Mouse (Mus musculus): ENCODE data around the gene Arsa. TPM values are rescaled to one million over a fixed set of nuclear protein-coding genes. Genes with fewer than 3 reads are reported as not detected.

Arsa gene
- total RNA-seq, 2 experiments from 2014 or later, result 30.4 to 32.5 TPM

GRCm38 (mm10) chr15:89428136-89428790 lies 49.0 kb downstream of the Arsa start:
- DNase-seq (ENCODE audit: low spot score in 2 of 2), result no peak
- intact Hi-C loops (cut with DNase I), result loop anchor here (2.0 kb wide), 1 partner anchor 49 kb away; the partner anchor contains the start of gene Arsa

GRCm38 (mm10) chr15:89426716-89427115 lies 50.5 kb downstream of the Arsa start:
- intact Hi-C loops (cut with DNase I), result no loop called here
- DNase-seq (ENCODE audit: low spot score in 2 of 2), result no peak

- intact Hi-C loops (cut with DNase I), result no loop called here
- no peak for DNase-seq (ENCODE audit: low spot score in 2 of 2)
Measured at GRCm38 (mm10) chr15:89425711-89426121, 51.5 kb downstream of the Arsa start, which contains the start of gene Cpt1b. Cpt1b (minus strand) TSS chr15:89425863.

GRCm38 (mm10) chr15:89424621-89425020 lies 52.6 kb downstream of the Arsa start:
- DNase-seq (ENCODE audit: low spot score in 2 of 2), result peak in 1 of 2 experiments; percentile 10
- intact Hi-C loops (cut with DNase I), result no loop called here

Other genes with a start within 250 kb of the Arsa start
- 100 to 1,000 TPM; 205 to 212 TPM for gene Sbf1, start 162.1 kb downstream of the Arsa start, total RNA-seq (2021)
- gene Adm2, start 154.7 kb downstream of the Arsa start, total RNA-seq (2021), result not detected
- not detected for gene Miox, start 143.0 kb downstream of the Arsa start, total RNA-seq (2021)
- 10 to 100 TPM; 21.0 to 21.8 TPM for gene Lmf2, start 121.8 kb downstream of the Arsa start, total RNA-seq (2021)
- gene Ncaph2, start 121.7 kb downstream of the Arsa start, total RNA-seq (2021), result 10 to 100 TPM; 96.1 to 97.4 TPM
- 10 to 100 TPM; 25.3 to 26.8 TPM for gene Sco2, start 103.6 kb downstream of the Arsa start, total RNA-seq (2021)
- gene Tymp, start 100.4 kb downstream of the Arsa start, total RNA-seq (2021), result 1 to 10 TPM; 1.3 to 1.6 TPM
- gene Odf3b, start 98.1 kb downstream of the Arsa start, total RNA-seq (2021), result under 1 TPM; 0.57 to 0.80 TPM
- under 1 TPM; 0.30 to 0.34 TPM for gene Klhdc7b, start 92.5 kb downstream of the Arsa start, total RNA-seq (2021)
- under 1 TPM in 1 of 2 experiments, not detected in 1; 0.87 TPM for gene Syce3, start 66.9 kb downstream of the Arsa start, total RNA-seq (2021)
- gene Cpt1b, start 51.6 kb downstream of the Arsa start, total RNA-seq (2021), result 1 to 10 TPM; 1.3 to 1.6 TPM
- gene C730034F03Rik, start 47.8 kb downstream of the Arsa start, total RNA-seq (2021), result 1 to 10 TPM; 1.9 to 2.1 TPM
- gene Gm44502, start 47.7 kb downstream of the Arsa start, total RNA-seq (2021), result under 1 TPM in 1 of 2 experiments, not detected in 1; 0.80 TPM
- gene Chkb, start 47.5 kb downstream of the Arsa start, total RNA-seq (2021), result 10 to 100 TPM; 35.4 to 39.7 TPM
- gene Mapk8ip2, start 23.5 kb downstream of the Arsa start, total RNA-seq (2021), result 100 to 1,000 TPM; 201 to 242 TPM
- 100 to 1,000 TPM; 210 to 243 TPM for gene Shank3, start 22.2 kb upstream of the Arsa start, total RNA-seq (2021)
- gene Acr, start 90.9 kb upstream of the Arsa start, total RNA-seq (2021), result 1 to 10 TPM; 1.1 to 1.5 TPM
- 10 to 100 TPM; 36.9 to 37.1 TPM for gene Rabl2, start 114.5 kb upstream of the Arsa start, total RNA-seq (2021)